Mouse (Mus musculus) spleen, postnatal 4 days (tissue): ENCODE measurements around the gene Mpp6.

Experiments used
- DNase-seq, 2 experiments: peaks; one replicate each; pipeline ENCODE4 v3.0.0; 2022; ENCODE audit warnings: low spot score in 2 of 2

Gene Mpp6

GRCm38 (mm10) chr6:50109757-50110378 is at the start of gene Mpp6:
Gene Mpp6, plus strand, starts transcription at chr6:50110241.
- DNase-seq, result peak; percentile 79 to 88

GRCm38 (mm10) chr6:50066172-50066571 is 43.9 kb upstream of the Mpp6 start:
- DNase-seq, result no peak

- DNase-seq, result no peak
These were observed 41.6 kb upstream of the Mpp6 start for GRCm38 (mm10) chr6:50068490-50068889.

GRCm38 (mm10) chr6:50075248-50075647 is 34.8 kb upstream of the Mpp6 start:
- no peak for DNase-seq

- DNase-seq, result no peak
These were observed 33.6 kb upstream of the Mpp6 start for GRCm38 (mm10) chr6:50076473-50076872.

- DNase-seq, result no peak
These were observed 29.6 kb upstream of the Mpp6 start for GRCm38 (mm10) chr6:50080431-50080830.

- no peak for DNase-seq
These were observed 24.8 kb upstream of the Mpp6 start for GRCm38 (mm10) chr6:50085206-50085605.

- DNase-seq, result no peak
These were observed 20.7 kb upstream of the Mpp6 start for GRCm38 (mm10) chr6:50089333-50089732.

- no peak for DNase-seq
These were observed 19.8 kb upstream of the Mpp6 start for GRCm38 (mm10) chr6:50090221-50090620.

GRCm38 (mm10) chr6:50091462-50092154 is 18.4 kb upstream of the Mpp6 start:
- no peak for DNase-seq

GRCm38 (mm10) chr6:50109201-50109756 is 762 bp upstream of the Mpp6 start:
- no peak for DNase-seq

- peak; percentile 27 to 72 for DNase-seq
These were observed 419 bp downstream of the Mpp6 start for GRCm38 (mm10) chr6:50110379-50110941.

GRCm38 (mm10) chr6:50111111-50111655 is 1.1 kb downstream of the Mpp6 start:
- no peak for DNase-seq

- DNase-seq, result peak; percentile 82 to 91
These were observed 2.7 kb downstream of the Mpp6 start for GRCm38 (mm10) chr6:50112775-50113174.

GRCm38 (mm10) chr6:50114280-50114679 is 4.2 kb downstream of the Mpp6 start:
- DNase-seq, result peak in 1 of 2 experiments; percentile 26

GRCm38 (mm10) chr6:50120931-50121330 is 10.9 kb downstream of the Mpp6 start:
- no peak for DNase-seq

- DNase-seq, result no peak
These were observed 12.8 kb downstream of the Mpp6 start for GRCm38 (mm10) chr6:50122835-50123234.

- no peak for DNase-seq
These were observed 14.2 kb downstream of the Mpp6 start for GRCm38 (mm10) chr6:50124197-50124596.

- DNase-seq, result no peak
These were observed 16.3 kb downstream of the Mpp6 start for GRCm38 (mm10) chr6:50126331-50126730.

- no peak for DNase-seq
These were observed 17.5 kb downstream of the Mpp6 start for GRCm38 (mm10) chr6:50127536-50127935.

GRCm38 (mm10) chr6:50137651-50138050 is 27.6 kb downstream of the Mpp6 start:
- DNase-seq, result no peak

GRCm38 (mm10) chr6:50139526-50139925 is 29.5 kb downstream of the Mpp6 start:
- DNase-seq, result no peak

GRCm38 (mm10) chr6:50146158-50146557 is 36.1 kb downstream of the Mpp6 start:
- no peak for DNase-seq
